Mouse (Mus musculus): ENCODE results near the gene Cyp4x1.

Gene Cyp4x1

GRCm38 (mm10) chr4:115090592-115090991, 43.5 kb downstream of the Cyp4x1 start:
- no peak for DNase-seq (ENCODE audit: low spot score)

GRCm38 (mm10) chr4:115088611-115089338, 45.3 kb downstream of the Cyp4x1 start, which contains the start of gene Pdzk1ip1:
Gene Pdzk1ip1, plus strand, starts transcription at chr4:115088708.
- DNase-seq (ENCODE audit: low spot score) = no peak

GRCm38 (mm10) chr4:115086763-115087415, 47.2 kb downstream of the Cyp4x1 start:
- no peak for DNase-seq (ENCODE audit: low spot score)

GRCm38 (mm10) chr4:115086257-115086656, 47.8 kb downstream of the Cyp4x1 start:
- no peak for DNase-seq (ENCODE audit: low spot score)

DNA sequence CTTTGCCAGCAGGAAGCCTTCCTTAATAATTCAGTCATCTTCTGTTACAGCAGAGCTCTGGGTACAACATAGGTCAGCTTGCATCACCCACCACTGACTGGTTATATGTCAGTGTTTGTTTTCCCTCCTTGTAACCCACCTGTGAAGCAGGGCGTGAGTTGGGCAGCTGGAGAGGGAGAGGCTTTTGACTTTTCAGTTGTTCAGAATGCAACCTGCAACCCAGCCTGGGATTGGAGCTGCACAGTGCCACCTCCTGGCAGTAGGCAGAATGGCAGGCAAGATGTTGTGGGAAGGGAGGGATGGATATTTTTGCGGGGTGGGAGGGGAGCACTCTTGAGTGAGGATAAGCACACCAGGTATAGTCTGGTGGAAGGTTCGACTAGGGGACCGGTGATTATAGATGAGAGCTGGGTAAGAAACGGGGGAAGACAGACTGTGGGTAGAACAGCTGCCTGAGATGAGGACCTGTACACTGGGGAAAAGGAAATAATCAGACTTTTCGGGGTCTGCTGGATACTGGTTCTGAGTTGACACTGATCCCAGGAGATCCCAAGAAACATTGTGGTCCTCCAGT, 48.5 kb downstream of the Cyp4x1 start:
- peak; percentile 84 for DNase-seq (ENCODE audit: low spot score)

DNA sequence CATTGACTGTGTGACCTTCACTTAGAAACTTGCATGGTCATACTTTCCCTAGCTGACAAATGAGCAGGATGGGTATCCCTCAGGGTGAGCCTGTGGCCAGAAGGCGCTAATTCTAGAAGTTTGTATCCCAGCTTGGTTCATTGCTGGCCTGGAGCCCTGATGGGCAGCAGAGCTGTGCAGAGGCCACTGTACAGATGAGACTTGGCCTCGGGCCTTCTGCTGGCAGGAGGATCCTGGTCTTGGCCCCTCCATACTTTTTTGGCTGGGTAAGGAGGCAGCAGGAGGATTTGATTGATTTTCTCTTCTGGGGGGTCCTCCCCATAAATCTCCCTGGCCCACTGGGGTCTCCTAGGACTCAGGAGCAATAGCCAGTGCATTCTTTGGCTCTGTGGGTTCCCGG, 51.0 kb downstream of the Cyp4x1 start:
- no peak for DNase-seq (ENCODE audit: low spot score)

- no peak for DNase-seq (ENCODE audit: low spot score)
These were observed 54.2 kb downstream of the Cyp4x1 start for GRCm38 (mm10) chr4:115079821-115080349.

DNA sequence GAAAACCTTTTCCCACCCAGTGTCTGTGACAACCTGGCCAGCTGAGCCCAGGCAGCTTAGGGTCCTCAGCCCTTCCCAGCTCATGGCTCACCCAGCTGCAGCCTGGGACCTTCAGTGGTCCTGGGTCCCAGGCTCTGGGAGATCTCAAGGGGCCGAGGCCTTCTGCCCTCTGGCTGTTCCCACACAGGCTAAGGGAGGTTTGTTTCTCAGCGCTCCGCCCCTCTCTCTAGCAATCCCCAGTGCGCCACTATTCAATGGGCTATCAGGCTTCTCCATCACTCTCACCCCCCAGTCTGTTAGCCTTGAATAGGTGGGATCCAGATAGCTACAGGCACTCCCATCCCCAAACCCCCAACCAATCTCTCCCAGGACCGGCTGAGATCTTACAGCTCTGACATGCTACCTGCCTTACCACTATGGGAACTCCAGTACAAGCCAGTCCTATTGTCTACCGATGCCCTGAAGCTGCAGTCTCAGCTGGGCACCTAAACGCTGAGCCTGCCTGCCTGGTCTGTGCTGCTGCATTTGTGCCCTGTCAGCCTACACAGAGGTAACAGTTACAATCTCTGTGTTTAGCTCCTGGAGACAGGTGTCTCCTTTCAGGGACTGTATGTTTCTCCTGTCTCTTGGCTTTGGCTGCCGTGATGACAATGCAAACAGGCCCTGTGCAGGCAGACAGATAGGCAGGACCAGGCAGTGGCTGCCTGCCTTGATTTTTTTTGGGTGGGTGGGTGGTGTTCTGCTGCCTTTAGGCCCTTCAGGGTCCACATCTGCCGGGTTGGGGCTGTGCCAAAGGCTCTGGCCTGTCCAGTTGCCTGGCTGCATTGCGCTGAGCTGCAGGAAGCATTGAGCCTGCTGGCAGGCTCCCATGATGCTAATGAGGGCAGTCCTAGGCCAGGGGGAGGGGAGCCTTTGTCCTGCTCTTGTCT, 54.9 kb downstream of the Cyp4x1 start:
- peak; percentile 79 for DNase-seq (ENCODE audit: low spot score)

DNA sequence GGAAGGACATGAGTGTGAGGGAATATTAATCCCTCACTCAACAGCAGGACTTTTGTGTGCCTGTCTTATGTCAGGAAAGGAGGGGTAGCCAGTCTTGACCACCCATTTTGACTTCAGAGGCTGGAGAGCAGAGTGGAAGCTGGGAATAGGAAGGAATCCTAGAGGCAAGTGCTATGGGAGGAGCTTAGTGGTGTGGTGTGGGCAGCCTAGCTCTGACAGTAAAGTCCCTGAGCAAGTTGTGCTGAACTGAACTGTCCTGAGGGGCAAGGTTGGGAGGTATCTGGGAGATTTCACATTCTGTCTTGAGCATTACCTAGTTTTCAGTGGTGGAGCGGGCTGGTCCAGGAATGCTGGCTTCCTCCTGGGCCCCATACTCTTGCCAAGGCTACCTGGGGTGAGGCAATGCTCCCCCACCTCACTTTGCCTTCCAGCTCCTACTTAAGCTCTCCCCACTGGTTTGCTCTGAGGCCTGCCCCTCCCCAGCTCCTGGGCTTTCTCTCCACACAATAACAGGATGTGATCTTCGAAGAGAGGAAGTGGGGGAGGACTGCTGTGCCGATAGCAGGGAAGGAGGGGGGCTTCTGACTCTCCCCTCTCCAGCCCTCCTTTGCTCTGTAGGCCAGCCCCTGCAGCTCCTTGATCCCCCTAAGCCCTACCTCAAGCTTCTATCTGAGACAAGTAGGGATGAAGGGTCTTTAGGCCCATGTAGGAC, 58.7 kb downstream of the Cyp4x1 start:
- DNase-seq (ENCODE audit: low spot score) = no peak

GRCm38 (mm10) chr4:115074789-115075188, 59.3 kb downstream of the Cyp4x1 start:
- DNase-seq (ENCODE audit: low spot score) = no peak

DNA sequence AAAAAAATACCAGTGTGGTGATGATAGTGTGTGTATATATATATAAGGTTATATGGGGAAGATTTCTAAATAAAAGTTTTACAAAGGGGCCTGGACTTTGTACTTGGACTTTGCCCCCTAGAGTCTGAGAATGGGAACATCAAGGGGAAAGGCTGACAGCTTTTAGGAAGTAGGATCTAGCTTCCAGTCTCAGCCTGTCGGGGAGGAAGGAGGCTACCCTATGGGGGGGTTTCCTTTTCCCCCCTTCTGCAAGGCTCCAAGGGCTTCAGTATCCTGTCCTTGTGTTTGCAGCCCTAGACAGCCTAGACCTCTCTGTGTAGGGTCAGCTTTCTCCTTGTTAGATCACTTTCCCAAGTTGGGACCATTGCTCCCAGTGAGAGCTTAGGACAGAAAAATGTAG, 62.4 kb downstream of the Cyp4x1 start:
- no peak for DNase-seq (ENCODE audit: low spot score)

GRCm38 (mm10) chr4:115063518-115064239, 70.4 kb downstream of the Cyp4x1 start:
- DNase-seq (ENCODE audit: low spot score) = peak; percentile 16

DNA sequence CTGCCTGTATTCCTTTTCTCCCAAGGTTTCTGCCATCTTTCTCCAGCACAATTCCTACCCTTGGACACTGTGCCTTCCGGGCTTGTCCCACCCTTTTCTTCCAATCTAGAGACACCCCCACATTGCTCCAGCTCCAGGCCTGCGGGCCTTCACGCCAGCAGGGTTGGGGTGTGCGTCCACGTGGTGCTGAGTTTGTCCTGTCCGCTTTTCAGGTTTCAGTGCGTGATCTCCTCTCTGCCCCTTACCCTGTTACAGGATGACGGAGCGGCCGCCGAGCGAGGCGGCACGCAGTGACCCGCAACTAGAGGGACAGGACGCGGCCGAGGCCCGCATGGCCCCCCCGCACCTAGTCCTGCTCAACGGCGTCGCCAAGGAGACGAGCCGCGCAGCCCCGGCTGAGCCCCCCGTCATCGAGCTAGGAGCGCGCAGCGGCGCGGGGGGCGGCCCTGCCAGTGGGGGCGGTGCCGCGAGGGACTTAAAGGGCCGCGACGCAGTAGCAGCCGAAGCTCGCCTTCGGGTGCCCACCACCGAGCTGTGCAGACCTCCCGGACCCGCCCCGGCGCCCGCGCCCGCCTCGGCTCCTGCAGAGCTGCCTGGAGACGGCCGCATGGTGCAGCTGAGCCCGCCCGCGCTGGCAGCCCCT, 71.1 kb downstream of the Cyp4x1 start:
- DNase-seq (ENCODE audit: low spot score) = peak; percentile 59

DNA sequence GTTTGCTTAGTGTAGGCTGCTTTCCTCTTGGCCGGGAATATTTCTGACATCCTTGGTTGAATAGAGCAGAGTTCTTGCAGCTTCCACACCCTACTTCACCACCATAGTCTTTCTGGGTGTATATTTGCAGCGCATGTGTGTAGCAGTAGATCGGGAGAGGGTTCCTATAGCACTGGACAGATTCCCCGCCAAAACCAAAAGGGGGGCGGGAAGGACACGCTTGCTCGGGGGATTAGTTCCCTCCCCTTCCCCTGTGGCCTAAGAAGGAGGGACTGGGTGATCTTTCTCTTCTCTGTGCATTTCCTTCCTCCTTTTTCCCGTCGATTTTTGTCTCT, 71.6 kb downstream of the Cyp4x1 start:
- DNase-seq (ENCODE audit: low spot score) = no peak

GRCm38 (mm10) chr4:115060753-115061152, 73.3 kb downstream of the Cyp4x1 start:
- DNase-seq (ENCODE audit: low spot score) = no peak

- DNase-seq (ENCODE audit: low spot score) = peak; percentile 30
These were observed 74.2 kb downstream of the Cyp4x1 start for GRCm38 (mm10) chr4:115059871-115060270.

GRCm38 (mm10) chr4:115058871-115059590, 75.0 kb downstream of the Cyp4x1 start:
- DNase-seq (ENCODE audit: low spot score) = no peak

GRCm38 (mm10) chr4:115058317-115058761, 75.7 kb downstream of the Cyp4x1 start:
- no peak for DNase-seq (ENCODE audit: low spot score)

GRCm38 (mm10) chr4:115057674-115058316, 76.3 kb downstream of the Cyp4x1 start:
- peak; percentile 44 for DNase-seq (ENCODE audit: low spot score)

Data from embryo, embryonic 10 days (tissue).